Mouse (Mus musculus) MEL (cell line): ENCODE measurements around the gene Gm10037.

Experiments
- CTCF ChIP-seq, 3 experiments: IDR thresholded peaks in 2 of 3; conservative IDR thresholded peaks in 1 of 3; 2 replicates each; pipeline ENCODE4 v1.5.1; 2011 to 2012; ENCODE audit warnings: low read length in 3 of 3, low read depth in 2 of 3, mild to moderate bottlenecking in 2 of 3, improper control_type of control experiment in 1 of 3, inconsistent platforms in 1 of 3, mixed read lengths in 1 of 3, moderate library complexity in 1 of 3; ENCODE audit not compliant: control insufficient read depth in 1 of 3, insufficient read depth in 1 of 3, poor library complexity in 1 of 3, severe bottlenecking in 1 of 3
- ELF1 ChIP-seq: IDR thresholded peaks from 2 replicates; pipeline ENCODE4 v1.6.1; 2014; ENCODE audit warnings: low read depth, mild to moderate bottlenecking, inconsistent platforms, low read length, improper control_type of control experiment, moderate library complexity
- GATA1 ChIP-seq: IDR thresholded peaks from 2 replicates; pipeline ENCODE4 v1.6.1; 2011; ENCODE audit warnings: low read depth, low read length, improper control_type of control experiment
- HCFC1 ChIP-seq: IDR thresholded peaks from 2 replicates; pipeline ENCODE4 v1.6.1; 2012; ENCODE audit warnings: low read depth, mild to moderate bottlenecking, inconsistent platforms, low read length, improper control_type of control experiment, moderate library complexity
- JUND ChIP-seq: IDR thresholded peaks from 2 replicates; pipeline ENCODE4 v1.6.1; 2011; ENCODE audit warnings: low read depth, mild to moderate bottlenecking, improper control_type of control experiment, low read length
- POLR2A ChIP-seq, 2 experiments: IDR thresholded peaks; 2 replicates each; pipeline ENCODE4 v1.6.1; 2011 to 2012; ENCODE audit warnings: low read length in 2 of 2, mild to moderate bottlenecking in 2 of 2, control low read depth in 1 of 2, improper control_type of control experiment in 1 of 2, low read depth in 1 of 2, moderate library complexity in 1 of 2; ENCODE audit not compliant: control insufficient read depth in 1 of 2, insufficient read depth in 1 of 2, poor library complexity in 1 of 2
- USF1 ChIP-seq: IDR thresholded peaks from 2 replicates; pipeline ENCODE4 v1.6.1; 2014; ENCODE audit warnings: low read depth, mild to moderate bottlenecking, inconsistent platforms, low read length, improper control_type of control experiment, moderate library complexity

GRCm38 (mm10) chr13:67843775-67844118 is 12.8 kb downstream of the Gm10037 start:
- TF ChIP-seq JUND (no peak), USF1 (no peak), POLR2A (IDR thresholded peaks at IDR 0.05; ENCODE audit: control insufficient read depth in 1 of 2, insufficient read depth in 1 of 2, low read depth in 1 of 2, low read length in 2 of 2, poor library complexity in 1 of 2) (no peak), ELF1 (no peak), HCFC1 (no peak), GATA1 (no peak), CTCF (IDR thresholded peaks at IDR 0.05 in 2 of 3, conservative IDR thresholded peaks at IDR 0.05 in 1 of 3; ENCODE audit: control insufficient read depth in 1 of 3, insufficient read depth in 1 of 3, low read depth in 2 of 3, low read length in 3 of 3, poor library complexity in 1 of 3, severe bottlenecking in 1 of 3) (no peak)
